8 mouse cellular contexts compared by ENCODE assay signal in genomic region chr3:58415884-58416725, GRCm38 (mm10). TPM values are rescaled to one million over a fixed set of nuclear protein-coding genes. Genes with fewer than 3 reads are reported as not detected.
DNase-seq lines count a peak whose midpoint lies in the region; ATAC-seq lines count a peak whose summit lies in the region.

No protein-coding gene starts in this region.

- H3K27ac ChIP-seq in hindbrain, embryonic 15.5 days (replicated peaks) = peak overlapping the region; percentile 98

- H3K9me3 ChIP-seq in hindbrain, embryonic 15.5 days = no peaks in the 10 kb centered on the region

- peak; percentile 56 for DNase-seq in R1 (ENCODE audit: low read depth, low spot score)
- DNase-seq in cerebellum, postnatal 25 days = peak; percentile 81 to 86
- DNase-seq in frontal cortex, postnatal 36 days (ENCODE audit: low spot score in 2 of 2) = peak; percentile 71 to 75
- peak; percentile 56 for DNase-seq in left cerebral cortex, adult 8-10 months (ENCODE audit: low spot score in 2 of 2)
- DNase-seq in right cerebral cortex, adult 18-20 months = peak; percentile 83
- DNase-seq in urinary bladder, postnatal 10 days (ENCODE audit: low spot score) = peak; percentile 29

- H3K27me3 ChIP-seq in hindbrain, embryonic 15.5 days = no peaks in the 10 kb centered on the region

- ATAC-seq in hindbrain, embryonic 15.5 days (ENCODE audit: low FRiP score, low read depth) = peak; percentile 77
- ATAC-seq in megakaryocyte, adult 5-6 weeks (ENCODE audit: poor library complexity, severe bottlenecking) = peak; percentile 71

- WGBS in hindbrain, embryonic 15.5 days = under 1% methylated on average over 85 of the region's 85 CpGs

- no peaks in the 10 kb centered on the region for H3K36me3 ChIP-seq in hindbrain, embryonic 15.5 days

- peaks cover 25% of the 10 kb centered on the region for H3K4me1 ChIP-seq in hindbrain, embryonic 15.5 days (replicated peaks)

- peak overlapping the region; percentile 89 for H3K4me2 ChIP-seq in hindbrain, embryonic 15.5 days

- peak overlapping the region; percentile 98 for H3K9ac ChIP-seq in hindbrain, embryonic 15.5 days

- H3K4me3 ChIP-seq in hindbrain, embryonic 15.5 days = peak overlapping the region; percentile 93

RNA-seq across cellular contexts. Expression of gene Tsc22d2, which starts 1.6 kb away (rescaled TPM):
- polyA plus RNA-seq in hindbrain, embryonic 15.5 days (2015; fragmentation: Nextera tagmentation; extraction: Ambion mirVana) = 8.4 and 9.3 TPM in 2 replicates
- 10 to 100 TPM; 30.9 to 35.8 (median 34.7) TPM for total RNA-seq in left cerebral cortex, adult 8-10 months (2022)
- total RNA-seq in megakaryocyte, adult 5-6 weeks (2015) = 24.6 and 27.2 TPM in 2 replicates
- total RNA-seq in megakaryocyte, adult 5-6 weeks (2017) = 13.9 and 15.7 TPM in 2 replicates

Comparison
In these comparisons a context has a peak if more than half of its experiments do, and no peak if none do; other contexts are left out.
1. Peak in every context shown above with its lines: DNase-seq, ATAC-seq, H3K4me3 ChIP-seq and H3K27ac ChIP-seq.
2. DNase-seq: peak in every context shown above with its lines; median percentile 84 in cerebellum, postnatal 25 days; 83 in right cerebral cortex, adult 18-20 months; 73 in frontal cortex, postnatal 36 days; 56 in R1; 56 in left cerebral cortex, adult 8-10 months; 29 in urinary bladder, postnatal 10 days.